Mouse (Mus musculus) cerebral cortex, adult 2 months (tissue): ENCODE results near the gene Fign.

Source experiments
- WGBS: fragments of 180-500 bp; shearing (Covaris S2); methylation state at CpG from one replicate; pipeline ENCODE4 v1.1.7; 2018; 5-methylcytosine and 5-hydroxymethylcytosine counted together

The Fign gene

GRCm38 (mm10) chr2:64059477-64059876, 38.4 kb downstream of the Fign start:
- 89% methylated on average over 5 of the region's 5 CpGs for WGBS

GRCm38 (mm10) chr2:64048142-64048541, 49.7 kb downstream of the Fign start:
- WGBS, result 87% methylated on average over 2 of the region's 2 CpGs

- 43% methylated on average over 3 of the region's 3 CpGs for WGBS
Observed at GRCm38 (mm10) chr2:64043099-64043498, 54.7 kb downstream of the Fign start.

- 52% methylated on average over 3 of the region's 3 CpGs for WGBS
Observed at GRCm38 (mm10) chr2:64035393-64035792, 62.4 kb downstream of the Fign start.

- WGBS, result 59% methylated on average over 3 of the region's 3 CpGs
Observed at GRCm38 (mm10) chr2:64033871-64034270, 64.0 kb downstream of the Fign start.

- WGBS, result 77% methylated on average over 4 of the region's 4 CpGs
Observed at GRCm38 (mm10) chr2:64025961-64026360, 71.9 kb downstream of the Fign start.

DNA sequence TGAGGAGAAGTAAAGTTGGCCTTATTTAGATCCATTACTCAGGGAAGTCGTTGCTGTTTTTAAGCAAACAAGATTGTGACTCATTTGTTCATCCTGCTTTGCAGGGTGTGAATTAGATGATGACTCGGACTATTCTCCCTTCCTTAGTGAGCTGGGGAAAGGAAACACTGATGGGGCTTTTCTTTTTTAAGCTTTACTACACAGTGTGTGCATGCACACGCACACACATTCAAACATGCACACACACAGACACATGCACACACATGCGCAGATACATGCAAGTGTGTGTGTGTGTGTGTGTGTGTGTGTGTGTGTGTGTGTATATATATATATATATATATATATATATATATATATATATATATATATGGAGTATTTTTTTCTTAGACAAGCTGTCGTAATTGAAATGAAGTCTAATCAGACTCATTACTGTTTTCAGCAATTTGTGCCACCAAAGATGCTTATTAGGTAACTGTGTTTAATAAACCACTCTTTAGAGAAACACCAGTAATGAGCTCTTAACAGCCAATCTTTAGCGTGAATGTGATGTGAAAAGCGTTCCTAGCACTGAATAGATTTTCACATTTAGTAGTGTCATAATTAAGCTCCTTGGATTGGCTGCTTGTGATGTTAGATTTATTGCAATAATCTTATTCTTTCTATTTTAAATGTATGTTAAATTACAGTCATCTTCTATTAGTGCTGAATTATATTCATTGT, 103.4 kb downstream of the Fign start:
- 62% methylated on average over 7 of the region's 7 CpGs for WGBS

- WGBS, result 93% methylated on average over 2 of the region's 2 CpGs
Observed at GRCm38 (mm10) chr2:63985426-63985825, 112.4 kb downstream of the Fign start.

DNA sequence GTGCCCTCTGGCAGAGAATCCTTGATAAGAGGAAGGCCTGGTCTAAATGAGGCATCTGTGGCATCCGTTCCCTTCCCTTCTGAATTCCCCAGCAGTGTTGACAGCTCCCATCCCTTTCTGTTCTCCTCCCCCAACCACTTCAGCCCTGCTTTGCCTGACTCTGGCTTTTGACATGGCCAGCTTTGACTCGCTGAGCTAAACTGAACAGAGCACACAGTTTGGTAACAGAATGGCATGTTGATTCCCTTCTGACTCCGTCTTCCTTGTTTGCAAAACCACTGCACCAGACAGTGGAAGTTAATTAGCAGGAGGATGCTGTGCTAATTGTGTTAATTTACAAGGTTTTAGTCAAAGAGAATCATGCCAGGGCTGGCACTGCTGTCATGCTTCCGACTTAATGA, 115.5 kb downstream of the Fign start:
- 57% methylated on average over 4 of the region's 4 CpGs for WGBS

DNA sequence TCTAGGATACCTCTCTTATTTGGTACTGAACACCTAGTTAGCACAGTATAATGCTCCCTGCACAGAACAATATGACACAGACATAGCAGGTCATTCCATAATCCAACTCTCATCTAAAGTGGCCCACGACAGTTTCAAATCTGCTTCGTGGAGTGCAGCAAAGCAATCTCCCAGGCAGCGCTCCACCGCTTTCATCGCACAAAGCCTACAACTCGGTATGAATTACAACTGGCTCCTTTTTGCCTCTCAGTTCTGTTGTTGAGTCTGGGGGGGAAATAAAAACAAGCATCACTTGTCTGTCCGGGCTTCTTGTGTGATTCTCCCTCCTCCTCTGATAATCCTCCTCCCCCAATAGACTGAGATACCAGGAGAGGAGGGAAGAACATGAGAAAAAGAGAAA, 116.4 kb downstream of the Fign start:
- 50% methylated on average over 7 of the region's 7 CpGs for WGBS

DNA sequence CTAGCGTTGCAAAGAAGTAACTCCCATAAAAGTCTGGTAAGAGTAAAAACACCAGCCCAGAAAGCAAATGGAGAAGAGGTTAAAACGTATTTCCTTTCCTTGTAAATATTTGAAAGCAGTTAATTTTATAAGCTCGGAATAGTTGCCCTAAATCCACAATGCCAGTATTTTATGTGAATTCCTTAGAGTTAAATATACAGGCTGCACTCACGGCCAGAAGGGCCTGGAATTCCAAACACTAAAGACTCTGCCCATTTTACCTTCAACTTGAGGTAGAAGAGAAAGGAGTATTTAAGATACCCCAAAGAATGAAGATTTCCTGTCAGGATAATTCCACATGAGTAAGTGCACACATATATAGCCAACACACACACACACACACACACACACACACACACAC, 128.2 kb downstream of the Fign start:
- WGBS, result 80% methylated on average over 4 of the region's 4 CpGs

DNA sequence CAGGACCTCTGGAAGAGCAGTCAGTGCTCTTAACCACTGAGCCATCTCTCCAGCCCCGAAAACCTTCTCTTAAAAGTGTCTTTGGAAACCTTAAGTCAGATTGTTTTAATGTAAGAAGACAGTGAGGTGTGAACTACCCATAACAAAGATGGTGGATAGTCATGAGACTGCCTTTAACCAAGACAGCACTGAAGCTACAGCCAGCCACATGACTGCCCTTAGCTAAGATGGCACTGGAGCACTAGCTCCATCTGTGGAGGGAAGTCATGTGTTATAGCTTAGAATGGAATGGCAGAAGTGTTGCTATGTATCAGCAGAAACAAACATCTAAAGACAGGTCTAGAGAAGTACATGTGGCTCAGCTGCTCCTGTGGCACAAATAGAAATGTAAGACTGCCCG, 166.8 kb downstream of the Fign start:
- WGBS, result 96% methylated on average over 2 of the region's 2 CpGs

- WGBS, result 31% methylated on average over 4 of the region's 4 CpGs
Observed at GRCm38 (mm10) chr2:63926481-63927097, 171.2 kb downstream of the Fign start.

- WGBS, result 92% methylated on average over 4 of the region's 4 CpGs
Observed at GRCm38 (mm10) chr2:63925721-63926235, 172.1 kb downstream of the Fign start.
